Mouse (Mus musculus) kidney, embryonic 15.5 days (tissue): ENCODE measurements at regions not wholly inside any gene's neighbourhood (a gene's known extent, or its start where the extent isn't known, plus 50 kb on each side); places are given as distances from the start of the nearest gene placed in this dataset.

Experiments used
- ATAC-seq: fragments of 200-750 bp; cut with Nextera tagmentation; replicated peaks from 2 replicates; pipeline ENCODE4 v1.8.0; 2017; ENCODE audit warnings: moderate TSS enrichment; ENCODE audit not compliant: low FRiP score
- H3K27ac ChIP-seq: fragments of 300-500 bp; sonication (generic); 2 replicates; pipeline ENCODE4 v1.5.1; 2015; ENCODE audit warnings: mild to moderate bottlenecking, inconsistent platforms
- H3K27me3 ChIP-seq: fragments of 300-500 bp; sonication (generic); 2 replicates; pipeline ENCODE4 v1.6.1; 2015; ENCODE audit warnings: inconsistent platforms
- H3K36me3 ChIP-seq: fragments of 300-500 bp; sonication (generic); 2 replicates; pipeline ENCODE4 v1.6.1; 2015; ENCODE audit warnings: inconsistent platforms
- H3K4me1 ChIP-seq: fragments of 300-500 bp; sonication (generic); 2 replicates; pipeline ENCODE4 v1.6.1; 2015; ENCODE audit warnings: inconsistent platforms
- H3K4me2 ChIP-seq: fragments of 300-500 bp; sonication (generic); 2 replicates; pipeline ENCODE4 v1.6.1; 2015; ENCODE audit warnings: moderate library complexity, mild to moderate bottlenecking, inconsistent platforms
- H3K4me3 ChIP-seq: fragments of 300-500 bp; sonication (generic); replicated peaks from 2 replicates; pipeline ENCODE4 v1.5.1; 2015; ENCODE audit warnings: mild to moderate bottlenecking, inconsistent platforms
- H3K9ac ChIP-seq: fragments of 300-500 bp; sonication (generic); 2 replicates; pipeline ENCODE4 v1.6.1; 2015; ENCODE audit warnings: mild to moderate bottlenecking, inconsistent platforms
- H3K9me3 ChIP-seq: fragments of 300-500 bp; sonication (generic); replicated peaks from 2 replicates; pipeline ENCODE4 v1.6.1; 2016; ENCODE audit warnings: inconsistent platforms
- WGBS: fragments of 180-500 bp; shearing (Covaris S2); methylation state at CpG from one replicate; pipeline ENCODE4 v1.1.7; 2015; ENCODE audit warnings: mixed read lengths; 5-methylcytosine and 5-hydroxymethylcytosine counted together

DNA sequence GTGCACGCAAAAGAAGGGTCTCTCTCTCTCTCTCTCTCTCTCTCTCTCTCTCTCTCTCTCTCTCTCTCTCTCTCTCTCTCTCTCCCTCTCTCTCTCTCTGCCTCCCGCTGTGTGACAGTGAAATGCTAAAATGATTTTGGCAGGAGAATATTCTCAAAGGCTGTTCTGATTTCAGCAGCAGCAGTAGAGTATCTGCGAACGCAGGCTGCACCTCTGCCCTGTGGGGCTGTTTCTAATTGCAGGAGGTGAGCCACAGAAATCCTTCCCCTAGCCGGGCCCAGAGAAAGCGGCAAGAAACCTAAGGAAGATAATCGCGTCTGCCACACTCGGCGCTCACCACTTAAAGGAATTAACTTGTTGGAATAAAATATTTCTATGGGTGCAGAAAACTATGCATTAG is 210.6 kb upstream of the H2al1a start:
- peaks cover 28% of the 10 kb centered on the region; the same call in 1 of the 2 replicates for H3K27me3 ChIP-seq
- 39% methylated on average over 10 of the region's 10 CpGs for WGBS
- H3K4me1 ChIP-seq = no peaks in the 10 kb centered on the region
- no peak overlapping the region for H3K4me3 ChIP-seq
- no peak overlapping the region for H3K9ac ChIP-seq
- H3K9me3 ChIP-seq = no peaks in the 10 kb centered on the region
- ATAC-seq = no peak
- no peak overlapping the region for H3K27ac ChIP-seq
- H3K36me3 ChIP-seq = no peaks in the 10 kb centered on the region
- peak overlapping the region; percentile 41 for H3K4me2 ChIP-seq

DNA sequence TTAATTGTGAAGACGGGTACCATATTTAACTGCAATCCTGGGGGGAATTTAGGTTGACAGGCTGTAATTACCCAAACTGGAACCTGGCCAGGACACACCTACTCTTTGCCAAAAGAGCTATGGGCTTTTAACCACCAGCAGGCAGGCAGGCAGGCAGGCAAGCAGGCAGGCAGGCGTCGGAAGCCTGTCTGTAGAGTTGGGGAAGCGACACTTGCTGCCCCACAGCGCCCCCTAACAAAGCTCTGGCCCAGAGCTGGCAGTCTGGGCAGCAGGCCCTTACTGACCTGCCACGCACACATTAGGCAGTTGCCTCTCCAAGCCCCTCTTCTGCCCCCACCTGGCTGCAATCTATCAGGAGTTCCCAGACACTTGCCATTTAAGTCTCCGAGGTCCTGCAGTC is 208.6 kb upstream of the H2al1a start:
- ATAC-seq = no peak; the same call in 1 of the 2 replicates
- H3K27ac ChIP-seq = no peak overlapping the region
- H3K36me3 ChIP-seq = no peaks in the 10 kb centered on the region
- peaks cover 20% of the 10 kb centered on the region; the same call in 1 of the 2 replicates for H3K27me3 ChIP-seq
- WGBS = 39% methylated on average over 7 of the region's 7 CpGs
- H3K4me3 ChIP-seq = no peak overlapping the region
- no peak overlapping the region for H3K9ac ChIP-seq
- H3K4me1 ChIP-seq = no peaks in the 10 kb centered on the region
- no peak overlapping the region for H3K4me2 ChIP-seq
- no peaks in the 10 kb centered on the region for H3K9me3 ChIP-seq

DNA sequence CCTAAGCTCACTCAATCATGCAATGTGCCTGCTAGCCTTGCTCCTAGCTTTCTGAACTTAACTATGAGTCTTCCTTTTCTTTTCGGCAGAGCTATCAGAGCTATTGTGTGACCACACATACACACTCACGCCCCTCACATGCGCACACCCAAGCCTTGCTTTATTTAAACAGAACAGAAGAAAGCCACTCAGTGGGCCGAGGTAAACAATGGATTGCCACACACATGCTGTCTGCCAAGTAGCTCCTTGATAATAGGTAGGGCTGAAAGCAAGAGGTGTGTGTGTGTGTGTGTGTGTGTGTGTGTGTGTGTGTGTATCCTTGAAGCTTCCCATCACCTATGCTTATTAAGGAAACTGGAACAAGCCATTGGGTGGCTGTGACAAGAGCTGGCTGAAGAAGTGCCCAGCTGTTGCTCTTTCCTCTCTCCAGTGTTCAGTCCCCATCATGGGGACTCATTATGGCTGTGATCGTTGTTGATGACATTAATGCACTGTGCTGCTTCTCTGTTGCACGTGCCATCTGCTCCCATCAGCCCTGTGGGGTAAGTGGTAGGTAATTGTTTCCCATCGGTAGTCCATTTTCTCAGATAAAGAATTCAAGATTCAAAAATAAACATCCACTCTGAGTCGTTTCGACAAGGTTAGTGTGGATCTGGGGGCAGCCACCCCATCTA is 201.3 kb upstream of the H2al1a start:
- peaks cover 2% of the 10 kb centered on the region; the same call in 1 of the 2 replicates for H3K4me1 ChIP-seq
- H3K27ac ChIP-seq = no peak overlapping the region
- ATAC-seq = no peak
- no peak overlapping the region for H3K4me2 ChIP-seq
- H3K9ac ChIP-seq = no peak overlapping the region
- WGBS = 74% methylated on average over 9 of the region's 9 CpGs
- peaks cover 12% of the 10 kb centered on the region; the same call in 1 of the 2 replicates for H3K27me3 ChIP-seq
- no peak overlapping the region for H3K4me3 ChIP-seq
- no peaks in the 10 kb centered on the region for H3K9me3 ChIP-seq
- H3K36me3 ChIP-seq = no peaks in the 10 kb centered on the region

DNA sequence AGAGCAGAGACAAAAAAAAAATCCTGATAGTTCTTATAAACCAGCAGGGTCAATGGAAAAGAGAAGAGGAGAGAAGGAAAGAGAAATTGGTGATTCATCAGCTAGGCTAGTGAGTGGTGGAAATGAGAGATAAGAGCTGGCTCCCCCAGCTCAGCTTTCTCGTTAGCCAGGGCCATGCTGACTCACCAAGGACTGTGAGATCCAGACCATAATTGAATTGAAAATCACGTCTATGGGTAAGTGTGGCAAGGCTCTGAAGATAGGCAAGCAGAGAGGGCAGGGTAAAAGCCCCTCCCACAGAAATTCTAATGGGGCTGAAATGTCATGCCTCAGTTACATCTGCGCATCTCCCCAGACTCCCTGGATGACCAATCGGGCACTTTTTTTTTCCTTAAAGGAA is 200.7 kb upstream of the H2al1a start:
- H3K9ac ChIP-seq = no peak overlapping the region

DNA sequence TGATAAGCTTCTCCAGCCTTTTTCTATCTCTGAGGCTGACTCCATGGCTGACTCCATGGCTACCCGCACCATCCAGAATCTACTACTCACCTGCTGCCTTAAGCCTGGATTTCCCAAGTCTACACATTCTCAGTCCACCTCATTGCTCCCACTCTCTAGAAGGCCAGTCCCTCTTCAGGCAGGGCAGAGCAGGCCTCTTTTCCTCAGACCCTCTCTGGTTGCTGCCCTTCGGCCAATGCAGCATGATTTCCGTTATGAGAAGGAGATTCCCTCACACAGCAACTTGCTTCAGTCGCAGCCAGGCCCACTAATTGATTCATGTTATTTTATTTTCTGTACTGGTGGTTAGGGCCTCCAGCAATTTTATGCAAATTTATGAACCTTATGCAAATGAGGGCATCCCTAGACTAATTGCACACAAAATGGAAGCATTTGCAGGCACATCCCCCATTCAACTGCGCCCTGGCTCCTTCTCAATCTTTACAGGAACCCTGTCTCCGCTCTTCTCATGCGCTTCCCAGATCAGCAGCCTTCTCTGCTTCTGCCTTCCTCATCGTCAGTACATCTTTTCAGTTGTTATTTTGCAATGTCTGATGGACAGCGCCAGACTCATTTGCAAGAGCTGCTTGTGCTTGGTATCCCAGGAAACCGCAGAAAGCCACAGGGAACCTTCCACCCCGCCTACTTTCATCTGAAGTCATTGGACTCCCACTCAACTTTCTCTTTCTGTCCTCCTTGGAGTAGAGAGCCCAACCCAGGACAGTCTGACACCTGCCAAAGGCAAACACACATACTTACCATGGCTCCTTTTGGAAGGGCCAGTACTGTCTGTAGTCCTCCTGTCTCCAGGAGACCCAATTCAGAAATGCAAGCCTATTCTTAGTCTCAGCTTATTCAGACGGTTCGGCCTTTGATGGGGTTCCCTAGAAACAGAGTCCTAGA is 199.6 kb upstream of the H2al1a start:
- Histone ChIP-seq H3K9ac (no peak overlapping the region), H3K36me3 (no peaks in the 10 kb centered on the region), H3K27ac (no peak overlapping the region), H3K4me3 (no peak overlapping the region), H3K4me2 (no peak overlapping the region), H3K27me3 (peaks cover 22% of the 10 kb centered on the region; the same call in 1 of the 2 replicates), H3K9me3 (no peaks in the 10 kb centered on the region), H3K4me1 (peaks cover 2% of the 10 kb centered on the region; the same call in 1 of the 2 replicates)
- WGBS = 76% methylated on average over 13 of the region's 13 CpGs
- no peak for ATAC-seq

More for the DNA sequence above, 200.7 kb upstream of the H2al1a start:
- WGBS = 36% methylated on average over 4 of the region's 4 CpGs
- Histone ChIP-seq H3K4me3 (no peak overlapping the region), H3K4me2 (no peak overlapping the region), H3K4me1 (peaks cover 2% of the 10 kb centered on the region; the same call in 1 of the 2 replicates), H3K27ac (no peak overlapping the region), H3K36me3 (no peaks in the 10 kb centered on the region), H3K27me3 (peaks cover 12% of the 10 kb centered on the region; the same call in 1 of the 2 replicates), H3K9me3 (no peaks in the 10 kb centered on the region)
- ATAC-seq = 0 out of 2 replicates have a peak, but pooled peaks have one; percentile 40

DNA sequence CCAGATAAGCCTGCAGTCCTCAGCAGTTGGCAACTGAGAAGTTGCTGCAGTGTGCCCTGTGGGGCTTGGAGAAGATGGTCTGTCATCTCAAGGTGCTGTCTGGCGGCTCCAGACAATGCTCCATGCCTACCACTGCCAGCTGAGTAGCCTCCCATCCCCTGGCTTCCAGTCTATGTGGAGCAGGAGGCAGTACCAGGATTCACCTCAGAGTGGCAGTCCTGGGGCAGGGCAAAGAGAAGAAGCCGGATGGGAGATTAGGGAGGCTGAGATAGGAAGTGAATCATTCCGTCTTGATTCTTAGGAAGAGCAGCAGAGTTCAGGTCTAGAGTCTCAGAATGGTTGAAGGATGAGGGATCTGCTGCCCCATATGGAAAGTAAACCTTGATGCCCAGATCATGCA is 198.1 kb upstream of the H2al1a start:
- WGBS = 45% methylated on average over 3 of the region's 3 CpGs
- ATAC-seq = no peak
- no peak overlapping the region for H3K4me2 ChIP-seq

DNA sequence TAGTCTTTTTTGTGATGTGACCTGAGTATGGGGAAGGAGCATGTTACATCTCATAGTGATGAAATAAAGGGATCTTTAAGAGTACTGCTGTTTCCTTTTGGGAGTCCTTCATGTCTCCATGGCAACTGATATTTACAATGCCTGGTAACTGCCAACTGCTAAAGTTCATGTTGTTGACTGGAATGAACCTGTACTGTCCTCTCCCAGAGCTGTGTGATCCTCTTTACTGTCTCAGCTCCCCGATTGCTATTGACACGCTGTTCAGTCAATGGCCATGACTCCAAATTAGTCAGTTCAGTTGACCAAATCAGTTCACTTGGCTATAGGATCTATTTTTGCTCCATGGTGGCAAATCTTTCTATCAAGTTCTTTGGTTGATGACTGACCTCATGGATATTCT is 167.8 kb upstream of the H2al1a start:
- no peak overlapping the region for H3K4me3 ChIP-seq
- no peaks in the 10 kb centered on the region for H3K4me1 ChIP-seq
- H3K4me2 ChIP-seq = no peak overlapping the region
- H3K27me3 ChIP-seq = peaks cover 32% of the 10 kb centered on the region; the same call in 1 of the 2 replicates
- no peak for ATAC-seq
- WGBS = 86% methylated on average over 2 of the region's 2 CpGs
- H3K27ac ChIP-seq = no peak overlapping the region
- H3K9me3 ChIP-seq = no peaks in the 10 kb centered on the region
- H3K9ac ChIP-seq = no peak overlapping the region
- H3K36me3 ChIP-seq = no peaks in the 10 kb centered on the region

More for the DNA sequence above, 198.1 kb upstream of the H2al1a start:
- Histone ChIP-seq H3K9ac (no peak overlapping the region), H3K27me3 (peaks cover 32% of the 10 kb centered on the region), H3K4me3 (no peak overlapping the region), H3K36me3 (no peaks in the 10 kb centered on the region), H3K9me3 (no peaks in the 10 kb centered on the region), H3K27ac (no peak overlapping the region), H3K4me1 (peaks cover 2% of the 10 kb centered on the region; the same call in 1 of the 2 replicates)

DNA sequence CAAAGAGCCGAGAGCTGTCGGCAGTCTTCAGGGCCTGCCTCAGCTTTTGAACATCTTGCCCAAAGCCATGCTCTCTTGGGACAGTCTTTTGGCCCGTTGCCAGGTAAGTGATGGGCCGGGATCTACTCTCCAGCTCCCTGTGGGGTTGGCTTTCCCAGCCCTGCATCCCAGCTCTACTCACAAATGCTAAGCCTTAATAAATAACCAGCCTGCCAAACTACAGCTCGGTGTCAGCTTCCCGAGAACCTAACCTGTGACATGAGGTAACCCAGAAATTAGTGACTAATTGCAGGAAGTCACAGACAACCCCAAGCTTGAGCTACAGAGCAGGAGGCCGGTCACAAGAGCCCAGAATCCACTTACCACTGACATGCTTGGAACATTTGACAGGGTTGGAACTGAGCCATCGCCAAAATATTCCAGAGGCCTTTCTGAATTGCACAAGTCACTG is 159.1 kb upstream of the H2al1a start:
- H3K36me3 ChIP-seq = no peaks in the 10 kb centered on the region
- WGBS = 38% methylated on average over 8 of the region's 8 CpGs
- no peak overlapping the region for H3K4me3 ChIP-seq
- ATAC-seq = peak; percentile 40; the same call in 1 of the 2 replicates
- H3K9ac ChIP-seq = no peak overlapping the region
- H3K9me3 ChIP-seq = no peaks in the 10 kb centered on the region
- no peak overlapping the region for H3K4me2 ChIP-seq
- peaks cover 7% of the 10 kb centered on the region; the same call in 1 of the 2 replicates for H3K4me1 ChIP-seq
- no peak overlapping the region for H3K27ac ChIP-seq
- H3K27me3 ChIP-seq = peaks cover 2% of the 10 kb centered on the region; the same call in 1 of the 2 replicates

DNA sequence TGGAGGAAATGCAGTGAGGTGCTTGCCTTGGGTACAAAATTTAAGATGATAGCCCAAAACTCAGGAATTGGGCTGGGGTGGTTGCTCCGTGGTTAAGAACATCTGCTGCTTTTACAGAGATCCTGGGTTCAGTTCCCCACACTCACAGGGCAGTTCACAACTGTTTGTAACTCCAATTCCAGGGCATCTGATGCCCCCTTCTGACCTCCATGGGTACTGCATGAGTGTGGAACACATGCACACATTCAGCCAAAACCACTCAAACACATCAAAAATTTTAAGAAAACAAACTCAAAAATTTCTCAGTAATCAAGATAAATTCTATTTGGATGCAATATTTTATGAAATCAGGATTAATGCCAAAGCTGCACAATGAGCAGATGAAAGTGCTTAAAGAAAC is 157.8 kb upstream of the H2al1a start:
- 86% methylated on average over 1 of the region's 1 CpGs for WGBS
- no peaks in the 10 kb centered on the region for H3K9me3 ChIP-seq
- no peak overlapping the region for H3K4me2 ChIP-seq
- no peak overlapping the region for H3K27ac ChIP-seq
- H3K27me3 ChIP-seq = peaks cover 2% of the 10 kb centered on the region; the same call in 1 of the 2 replicates
- peaks cover 7% of the 10 kb centered on the region; the same call in 1 of the 2 replicates for H3K4me1 ChIP-seq
- no peak for ATAC-seq
- no peak overlapping the region for H3K4me3 ChIP-seq
- no peak overlapping the region for H3K9ac ChIP-seq
- H3K36me3 ChIP-seq = no peaks in the 10 kb centered on the region

DNA sequence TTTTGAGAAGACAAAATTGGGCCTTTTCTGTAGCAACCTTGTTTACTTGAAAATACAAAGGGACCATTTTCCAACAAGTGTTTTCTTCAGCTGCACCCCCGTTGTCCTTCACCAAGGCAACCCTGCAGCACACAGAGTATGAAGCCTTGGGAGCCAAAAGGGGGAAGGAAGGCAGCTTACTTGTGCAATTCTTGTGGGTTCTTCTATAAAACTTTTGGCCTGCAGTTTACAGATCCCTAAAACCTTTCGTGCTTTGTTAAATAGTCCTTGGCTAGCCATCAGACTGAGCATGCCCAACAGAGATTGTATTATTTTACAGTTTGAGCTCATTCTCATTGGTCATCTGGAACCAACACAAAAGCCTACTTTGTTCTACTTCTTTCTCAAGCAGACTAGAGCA is 140.6 kb upstream of the H2al1a start:
- Histone ChIP-seq H3K4me2 (no peak overlapping the region), H3K9me3 (no peaks in the 10 kb centered on the region), H3K4me1 (no peaks in the 10 kb centered on the region), H3K36me3 (no peaks in the 10 kb centered on the region), H3K4me3 (no peak overlapping the region), H3K9ac (no peak overlapping the region), H3K27ac (no peak overlapping the region), H3K27me3 (peaks cover 53% of the 10 kb centered on the region)
- 79% methylated on average over 2 of the region's 2 CpGs for WGBS
- ATAC-seq = no peak

DNA sequence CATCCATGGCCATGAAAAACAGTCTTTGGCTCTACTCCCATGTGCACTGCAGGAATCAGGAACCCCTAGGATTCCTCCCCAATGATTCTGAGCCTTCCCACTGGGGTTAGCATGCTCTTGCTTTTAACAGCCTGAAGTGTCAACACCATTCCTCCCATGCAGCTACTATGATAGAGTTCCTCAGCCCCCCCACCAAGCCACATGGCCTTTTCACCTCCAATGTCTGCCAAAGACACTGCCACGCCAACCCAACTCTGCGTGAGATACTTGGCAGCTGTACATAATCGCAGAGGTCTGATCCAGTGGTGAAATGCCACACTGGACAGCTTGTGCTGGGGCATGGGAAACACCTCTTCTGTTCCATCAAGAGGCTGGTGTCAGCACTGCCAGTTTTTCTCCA is 128.6 kb upstream of the H2al1a start:
- WGBS = 83% methylated on average over 3 of the region's 3 CpGs
- Histone ChIP-seq H3K4me3 (no peak overlapping the region), H3K27me3 (peaks cover 13% of the 10 kb centered on the region; the same call in 1 of the 2 replicates), H3K9ac (no peak overlapping the region), H3K9me3 (no peaks in the 10 kb centered on the region), H3K36me3 (no peaks in the 10 kb centered on the region), H3K27ac (no peak overlapping the region), H3K4me1 (no peaks in the 10 kb centered on the region), H3K4me2 (no peak overlapping the region)
- no peak for ATAC-seq
